Mouse (Mus musculus) embryonic facial prominence, embryonic 10.5 days (tissue): ENCODE measurements around the gene Adamts16. TPM values are rescaled to one million over a fixed set of nuclear protein-coding genes. Genes with fewer than 3 reads are reported as not detected.

Experiments
- DNase-seq: peaks from one replicate; pipeline ENCODE4 v3.0.0-alpha.2; 2017; ENCODE audit warnings: low spot score
- H3K27ac ChIP-seq: fragments of 300-500 bp; sonication (generic); replicated peaks from 2 replicates; pipeline ENCODE4 v1.5.1; 2016; ENCODE audit warnings: mild to moderate bottlenecking
- H3K27me3 ChIP-seq: fragments of 300-500 bp; sonication (generic); replicated peaks from 2 replicates; pipeline ENCODE4 v1.6.1; 2016; ENCODE audit warnings: low read depth, mild to moderate bottlenecking; ENCODE audit not compliant: poor library complexity, severe bottlenecking
- H3K36me3 ChIP-seq: fragments of 300-500 bp; sonication (generic); replicated peaks from 2 replicates; pipeline ENCODE4 v1.6.1; 2016; ENCODE audit warnings: mild to moderate bottlenecking, moderate library complexity
- H3K4me1 ChIP-seq: fragments of 300-500 bp; sonication (generic); 2 replicates; pipeline ENCODE4 v1.6.1; 2016
- H3K4me3 ChIP-seq: fragments of 300-500 bp; sonication (generic); 2 replicates; pipeline ENCODE4 v1.5.1; 2016; ENCODE audit warnings: mild to moderate bottlenecking, moderate library complexity
- H3K9me3 ChIP-seq: fragments of 300-500 bp; sonication (generic); 2 replicates; pipeline ENCODE4 v1.6.1; 2016; ENCODE audit warnings: mild to moderate bottlenecking
- WGBS: fragments of 180-500 bp; shearing (Covaris S2); methylation state at CpG from one replicate; pipeline ENCODE4 v1.1.7; 2016; 5-methylcytosine and 5-hydroxymethylcytosine counted together
- polyA plus RNA-seq: library from polyadenylated mRNA; unstranded; fragments of >200 nt; fragmentation: Nextera tagmentation; extraction: Ambion mirVana; gene quantifications from 2 replicates; pipeline ENCODE4 v1.2.1, GENCODE M21; 2016

The Adamts16 gene
- polyA plus RNA-seq, 1 experiment from 2014 or later = 0.36 TPM

GRCm38 (mm10) chr13:70823757-70824156, 17.9 kb downstream of the Adamts16 start:
- Histone ChIP-seq H3K36me3 (no peaks in the 10 kb centered on the region), H3K9me3 (no peaks in the 10 kb centered on the region), H3K27me3 (no peaks in the 10 kb centered on the region), H3K4me3 (no peak overlapping the region), H3K4me1 (peaks cover 10% of the 10 kb centered on the region; the same call in 1 of the 2 replicates), H3K27ac (no peak overlapping the region)
- peak; percentile 16 for DNase-seq
- WGBS = 51% methylated on average over 8 of the region's 8 CpGs

DNA sequence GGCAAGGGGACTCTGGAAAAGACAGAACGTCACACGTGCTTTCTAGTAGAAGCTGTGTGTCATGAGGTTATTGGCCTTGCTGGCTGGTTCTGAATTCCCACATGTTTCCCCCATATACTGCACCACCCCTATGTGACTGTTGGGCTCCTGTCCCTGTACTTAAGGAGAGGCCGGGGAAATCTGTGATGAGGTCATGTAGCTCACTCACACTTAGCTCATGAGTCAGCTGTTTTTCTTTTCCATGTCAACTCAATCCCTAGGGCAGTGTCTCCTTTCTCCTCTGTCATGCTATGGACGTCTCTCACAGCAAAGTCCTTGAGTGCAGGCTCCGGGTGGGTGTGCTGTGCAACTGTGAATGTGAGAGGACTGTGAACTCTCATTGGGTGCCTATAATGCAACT, 22.6 kb downstream of the Adamts16 start:
- H3K9me3 ChIP-seq = no peaks in the 10 kb centered on the region
- H3K27me3 ChIP-seq = no peaks in the 10 kb centered on the region
- 78% methylated on average over 5 of the region's 5 CpGs for WGBS
- DNase-seq = no peak
- H3K4me1 ChIP-seq = peaks cover 6% of the 10 kb centered on the region; the same call in 1 of the 2 replicates
- no peak overlapping the region for H3K4me3 ChIP-seq
- H3K36me3 ChIP-seq = no peaks in the 10 kb centered on the region
- H3K27ac ChIP-seq = no peak overlapping the region

- Histone ChIP-seq H3K27ac (no peak overlapping the region), H3K36me3 (no peaks in the 10 kb centered on the region), H3K4me3 (no peak overlapping the region), H3K9me3 (no peaks in the 10 kb centered on the region), H3K4me1 (no peaks in the 10 kb centered on the region), H3K27me3 (no peaks in the 10 kb centered on the region)
- WGBS = 56% methylated on average over 3 of the region's 3 CpGs
- DNase-seq = no peak
These were observed 27.2 kb downstream of the Adamts16 start for GRCm38 (mm10) chr13:70814423-70814822.

GRCm38 (mm10) chr13:70805506-70805905, 36.1 kb downstream of the Adamts16 start:
- no peaks in the 10 kb centered on the region for H3K4me1 ChIP-seq
- H3K36me3 ChIP-seq = no peaks in the 10 kb centered on the region
- H3K27me3 ChIP-seq = no peaks in the 10 kb centered on the region
- 94% methylated on average over 3 of the region's 3 CpGs for WGBS
- no peak for DNase-seq
- H3K9me3 ChIP-seq = no peaks in the 10 kb centered on the region
- no peak overlapping the region for H3K4me3 ChIP-seq
- H3K27ac ChIP-seq = no peak overlapping the region

- H3K27ac ChIP-seq = no peak overlapping the region
- H3K4me3 ChIP-seq = no peak overlapping the region
These were observed 38.8 kb downstream of the Adamts16 start for GRCm38 (mm10) chr13:70802849-70803248.

GRCm38 (mm10) chr13:70799322-70799721, 42.3 kb downstream of the Adamts16 start:
- Histone ChIP-seq H3K4me3 (no peak overlapping the region), H3K4me1 (peaks cover 7% of the 10 kb centered on the region), H3K9me3 (no peaks in the 10 kb centered on the region), H3K27ac (no peak overlapping the region), H3K36me3 (no peaks in the 10 kb centered on the region), H3K27me3 (no peaks in the 10 kb centered on the region)
- 77% methylated on average over 3 of the region's 3 CpGs for WGBS
- DNase-seq = no peak

More at GRCm38 (mm10) chr13:70802849-70803248, 38.8 kb downstream of the Adamts16 start:
- H3K4me1 ChIP-seq = no peaks in the 10 kb centered on the region
- no peaks in the 10 kb centered on the region for H3K27me3 ChIP-seq
- no peaks in the 10 kb centered on the region for H3K9me3 ChIP-seq
- no peaks in the 10 kb centered on the region for H3K36me3 ChIP-seq
- 92% methylated on average over 1 of the region's 1 CpGs for WGBS
- DNase-seq = no peak

DNA sequence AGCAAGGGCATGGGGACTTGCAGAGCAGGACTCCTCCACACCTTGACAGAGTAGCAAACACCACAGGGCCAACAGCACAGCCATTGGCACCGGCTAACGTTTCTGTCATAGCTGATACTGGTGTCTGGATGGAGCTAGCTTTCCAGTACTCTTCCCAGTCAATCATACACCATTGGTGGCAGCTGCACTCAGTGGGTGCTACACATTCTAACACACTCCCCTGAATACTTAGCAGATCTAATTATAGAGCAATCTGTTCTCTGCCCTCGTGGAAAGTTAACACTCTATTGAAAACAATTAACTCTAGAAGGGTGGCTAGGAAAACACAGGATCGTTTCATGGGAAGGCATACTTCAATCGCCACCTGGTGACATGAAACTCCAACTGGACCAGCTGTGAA, 43.2 kb downstream of the Adamts16 start:
- no peak overlapping the region for H3K4me3 ChIP-seq
- no peaks in the 10 kb centered on the region for H3K27me3 ChIP-seq
- no peak overlapping the region for H3K27ac ChIP-seq
- WGBS = 73% methylated on average over 5 of the region's 5 CpGs
- H3K36me3 ChIP-seq = no peaks in the 10 kb centered on the region
- no peak for DNase-seq
- peaks cover 16% of the 10 kb centered on the region for H3K4me1 ChIP-seq
- H3K9me3 ChIP-seq = no peaks in the 10 kb centered on the region

- no peak overlapping the region for H3K4me3 ChIP-seq
- WGBS = 32% methylated on average over 8 of the region's 8 CpGs
- peak; percentile 69 for DNase-seq
- no peaks in the 10 kb centered on the region for H3K36me3 ChIP-seq
- no peaks in the 10 kb centered on the region for H3K27me3 ChIP-seq
- H3K27ac ChIP-seq = peak overlapping the region; percentile 67
- H3K9me3 ChIP-seq = no peaks in the 10 kb centered on the region
- H3K4me1 ChIP-seq = peaks cover 16% of the 10 kb centered on the region
These were observed 47.5 kb downstream of the Adamts16 start for GRCm38 (mm10) chr13:70794074-70794572.

- H3K36me3 ChIP-seq = no peaks in the 10 kb centered on the region
- no peaks in the 10 kb centered on the region for H3K27me3 ChIP-seq
- H3K9me3 ChIP-seq = no peaks in the 10 kb centered on the region
- peaks cover 16% of the 10 kb centered on the region for H3K4me1 ChIP-seq
- DNase-seq = no peak
- 0 out of 2 replicates have a peak overlapping the region, but pooled peaks have one; percentile 67 for H3K27ac ChIP-seq
- 75% methylated on average over 4 of the region's 4 CpGs for WGBS
- H3K4me3 ChIP-seq = no peak overlapping the region
These were observed 48.0 kb downstream of the Adamts16 start for GRCm38 (mm10) chr13:70793660-70794059.

- no peaks in the 10 kb centered on the region for H3K9me3 ChIP-seq
- H3K36me3 ChIP-seq = no peaks in the 10 kb centered on the region
- H3K27me3 ChIP-seq = no peaks in the 10 kb centered on the region
- 88% methylated on average over 7 of the region's 7 CpGs for WGBS
- H3K4me1 ChIP-seq = peaks cover 16% of the 10 kb centered on the region
- no peak overlapping the region for H3K27ac ChIP-seq
- no peak overlapping the region for H3K4me3 ChIP-seq
- DNase-seq = no peak
These were observed 48.7 kb downstream of the Adamts16 start for GRCm38 (mm10) chr13:70792950-70793349.

- no peaks in the 10 kb centered on the region for H3K9me3 ChIP-seq
- no peak overlapping the region for H3K27ac ChIP-seq
- H3K4me1 ChIP-seq = peaks cover 14% of the 10 kb centered on the region
- 70% methylated on average over 1 of the region's 1 CpGs for WGBS
- H3K27me3 ChIP-seq = no peaks in the 10 kb centered on the region
- DNase-seq = no peak
- H3K36me3 ChIP-seq = no peaks in the 10 kb centered on the region
- H3K4me3 ChIP-seq = no peak overlapping the region
These were observed 51.8 kb downstream of the Adamts16 start for GRCm38 (mm10) chr13:70789806-70790205.

GRCm38 (mm10) chr13:70789022-70789421, 52.6 kb downstream of the Adamts16 start:
- Histone ChIP-seq H3K4me1 (peaks cover 6% of the 10 kb centered on the region), H3K27me3 (no peaks in the 10 kb centered on the region), H3K36me3 (no peaks in the 10 kb centered on the region), H3K4me3 (no peak overlapping the region), H3K27ac (no peak overlapping the region), H3K9me3 (no peaks in the 10 kb centered on the region)
- WGBS = 72% methylated on average over 1 of the region's 1 CpGs
- DNase-seq = no peak

DNA sequence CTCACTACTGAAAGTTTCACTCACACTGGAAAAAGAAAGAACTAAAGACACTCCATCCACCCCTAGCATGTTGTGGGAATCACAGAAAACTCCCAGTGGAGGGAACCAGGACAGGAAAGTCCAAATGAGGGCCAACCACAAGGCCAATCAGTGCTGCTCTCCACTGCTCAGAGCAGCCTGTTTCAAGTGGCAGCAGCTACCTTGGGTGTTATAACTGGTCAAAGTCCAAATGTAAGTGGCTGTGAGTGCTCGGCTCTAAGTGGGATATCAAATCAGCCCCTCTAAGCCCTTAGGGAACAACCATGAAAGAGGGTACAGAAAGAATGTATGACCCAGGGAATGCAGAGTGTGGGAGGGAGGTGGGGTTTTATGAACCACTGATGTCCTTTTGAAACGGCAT, 56.5 kb downstream of the Adamts16 start:
- Histone ChIP-seq H3K36me3 (no peaks in the 10 kb centered on the region), H3K9me3 (no peaks in the 10 kb centered on the region), H3K27me3 (no peaks in the 10 kb centered on the region), H3K4me3 (no peak overlapping the region), H3K27ac (no peak overlapping the region), H3K4me1 (peaks cover 10% of the 10 kb centered on the region)
- 84% methylated on average over 2 of the region's 2 CpGs for WGBS
- no peak for DNase-seq
